Mouse (Mus musculus): ENCODE measurements around the gene Ptprm. TPM values are rescaled to one million over a fixed set of nuclear protein-coding genes. Genes with fewer than 3 reads are reported as not detected.

Gene Ptprm
- 10 to 100 TPM; 35.7 to 39.5 TPM for total RNA-seq (2021)
- long read RNA-seq, experiment 1, full-length matches to known transcripts = 7 of 14 reads
- long read RNA-seq, experiment 1, partial matches to known transcripts = 3 of 14 reads
- long read RNA-seq, experiment 1, other reads (novel, unspliced or antisense) = 4 of 14 reads
- long read RNA-seq, experiment 2, full-length matches to known transcripts = 1 of 7 reads
- long read RNA-seq, experiment 2, partial matches to known transcripts = 4 of 7 reads
- long read RNA-seq, experiment 2, other reads (novel, unspliced or antisense) = 2 of 7 reads

- DNase-seq (ENCODE audit: low spot score in 2 of 2) = peak; percentile 57 to 75
Measured at GRCm38 (mm10) chr17:67354451-67355011, at the start of gene Ptprm. Gene Ptprm (minus strand): TSS chr17:67354457.

GRCm38 (mm10) chr17:67396205-67396604, 41.9 kb upstream of the Ptprm start:
- DNase-seq (ENCODE audit: low spot score in 2 of 2) = peak in 1 of 2 experiments; percentile 5

DNA sequence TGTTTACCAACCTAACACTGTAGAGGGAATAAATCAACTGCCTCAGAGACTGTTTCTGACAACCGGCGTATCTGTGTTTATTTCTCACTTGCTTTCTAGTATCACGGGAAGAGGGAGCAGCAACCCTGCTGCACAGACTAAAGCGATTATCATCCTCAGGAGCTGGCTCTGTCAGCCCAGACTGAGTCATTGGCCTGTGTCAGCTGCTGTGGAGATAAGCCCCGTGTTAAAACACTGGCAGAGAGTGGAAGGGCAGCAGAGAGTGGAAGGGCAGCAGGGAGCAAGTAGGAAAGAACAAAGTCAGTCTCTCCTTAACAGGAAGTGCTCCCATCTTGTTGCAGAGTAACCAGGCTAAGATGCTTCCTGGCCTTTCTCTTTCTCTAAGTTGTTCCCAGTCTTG, 36.6 kb upstream of the Ptprm start:
- no peak for DNase-seq (ENCODE audit: low spot score in 2 of 2)

- no peak for DNase-seq (ENCODE audit: low spot score in 2 of 2)
Measured at GRCm38 (mm10) chr17:67388171-67388570, 33.9 kb upstream of the Ptprm start.

DNA sequence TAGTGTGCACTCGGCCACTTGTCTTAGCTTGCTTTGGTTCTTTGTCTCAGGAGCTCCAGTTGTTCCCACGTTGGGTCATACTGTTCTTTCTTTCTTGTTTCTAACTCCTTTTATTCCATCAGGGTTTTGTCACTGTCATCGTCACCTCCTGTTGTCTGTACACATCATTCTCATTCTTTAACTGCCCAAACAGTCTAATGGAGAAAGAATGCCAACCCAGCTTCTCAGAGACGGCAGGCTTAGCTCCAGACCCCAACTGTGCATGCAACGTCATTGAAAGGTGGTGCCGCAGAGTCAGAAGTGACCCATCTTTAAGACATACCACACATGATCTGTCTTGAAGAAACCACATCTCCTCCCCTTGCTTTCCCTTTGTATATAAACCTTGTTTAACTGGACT, 31.0 kb upstream of the Ptprm start:
- DNase-seq (ENCODE audit: low spot score in 2 of 2) = no peak

DNA sequence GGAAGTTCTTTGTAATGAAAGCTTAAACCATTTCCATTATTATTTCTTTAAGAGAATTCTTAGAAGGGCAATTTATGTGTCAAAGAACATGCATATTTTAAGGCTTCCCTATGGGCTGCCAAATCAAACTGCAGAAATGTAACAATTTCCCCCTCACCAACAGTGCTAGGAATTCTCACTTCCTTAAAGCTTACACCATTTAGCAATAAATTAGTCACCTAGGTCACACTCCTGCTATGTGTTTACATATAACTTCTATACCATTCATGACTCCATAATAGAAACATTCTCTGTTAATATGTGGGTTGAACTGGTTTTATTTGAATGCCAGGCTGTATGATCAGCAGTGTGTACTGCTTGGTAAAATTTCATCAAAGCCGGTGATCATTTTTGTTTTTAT, 29.4 kb upstream of the Ptprm start:
- DNase-seq (ENCODE audit: low spot score in 2 of 2) = no peak

- DNase-seq (ENCODE audit: low spot score in 2 of 2) = no peak
Measured at GRCm38 (mm10) chr17:67381618-67382017, 27.4 kb upstream of the Ptprm start.

GRCm38 (mm10) chr17:67367866-67368265, 13.6 kb upstream of the Ptprm start:
- no peak for DNase-seq (ENCODE audit: low spot score in 2 of 2)

DNA sequence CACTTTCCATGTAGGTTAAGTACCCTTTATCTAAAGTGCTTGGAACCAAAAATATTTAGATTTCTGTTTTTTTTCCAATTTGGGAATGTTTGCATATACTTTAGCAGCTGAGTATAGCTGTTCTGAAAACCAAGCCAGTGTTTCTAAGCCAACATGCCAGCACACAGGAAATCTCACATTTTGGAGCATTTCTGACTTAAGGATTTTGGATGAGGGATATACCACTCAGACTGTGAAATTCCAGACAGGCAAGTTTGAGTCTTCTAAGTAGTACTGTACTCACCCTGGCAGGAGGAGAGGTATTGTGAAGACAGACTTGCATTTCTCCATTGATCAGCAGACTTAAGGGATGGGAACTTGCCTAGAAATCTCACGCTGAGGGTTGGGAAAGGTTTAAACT, 10.2 kb upstream of the Ptprm start:
- DNase-seq (ENCODE audit: low spot score in 2 of 2) = no peak

DNA sequence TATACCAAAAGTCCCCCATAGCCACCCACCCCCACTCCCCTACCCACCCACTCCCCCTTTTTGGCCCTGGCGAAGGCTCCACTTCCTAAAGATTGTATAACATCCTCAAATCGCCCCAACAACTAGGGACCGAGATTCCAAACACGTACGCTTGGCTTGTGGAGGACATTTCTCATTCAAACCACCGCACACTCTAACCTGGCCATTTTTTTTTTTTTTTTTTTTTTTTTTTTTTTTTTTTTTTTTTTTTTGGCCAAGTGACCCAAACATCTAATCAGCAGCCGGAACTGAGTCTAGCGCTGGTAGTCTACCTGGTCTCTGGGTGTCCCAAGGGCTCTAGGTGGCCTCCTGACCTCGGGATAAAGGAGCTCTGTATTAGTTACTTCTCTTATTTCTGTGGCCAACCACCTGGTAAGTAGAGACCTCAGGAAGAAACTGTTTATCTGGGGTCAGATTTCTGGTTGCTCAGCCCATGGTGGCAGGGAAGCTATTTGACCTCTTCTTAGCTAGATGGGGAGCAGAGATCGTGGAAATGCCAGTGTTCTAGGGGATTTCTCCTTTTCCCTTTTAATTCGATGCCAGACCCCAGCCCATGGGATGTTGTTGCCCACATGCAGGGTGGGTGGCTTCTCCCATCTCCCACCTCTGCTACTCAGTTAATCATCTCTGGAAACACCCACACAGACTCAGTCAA, 9.3 kb upstream of the Ptprm start:
- no peak for DNase-seq (ENCODE audit: low spot score in 2 of 2)

DNA sequence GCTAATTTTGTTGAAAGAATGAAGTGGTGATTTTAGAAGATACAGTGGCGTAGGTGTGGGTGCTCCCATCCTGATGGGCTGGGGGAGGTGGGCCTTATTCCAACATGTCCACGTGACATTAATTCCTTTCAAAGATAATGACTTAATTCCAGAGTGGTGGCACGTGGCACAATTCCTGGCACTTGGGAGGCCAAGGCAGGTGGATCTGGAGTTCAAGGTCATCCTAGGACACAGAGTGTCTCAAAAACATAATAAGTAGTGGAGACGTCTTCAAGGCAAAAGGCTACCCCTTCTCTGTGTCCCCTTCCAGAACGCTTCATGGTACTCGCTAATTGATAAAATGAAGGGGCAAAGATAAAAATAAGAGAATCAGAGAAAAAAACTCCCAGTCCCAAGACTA, 7.9 kb upstream of the Ptprm start:
- DNase-seq (ENCODE audit: low spot score in 2 of 2) = no peak

- DNase-seq (ENCODE audit: low spot score in 2 of 2) = no peak
Measured at GRCm38 (mm10) chr17:67360606-67361005, 6.3 kb upstream of the Ptprm start.

DNA sequence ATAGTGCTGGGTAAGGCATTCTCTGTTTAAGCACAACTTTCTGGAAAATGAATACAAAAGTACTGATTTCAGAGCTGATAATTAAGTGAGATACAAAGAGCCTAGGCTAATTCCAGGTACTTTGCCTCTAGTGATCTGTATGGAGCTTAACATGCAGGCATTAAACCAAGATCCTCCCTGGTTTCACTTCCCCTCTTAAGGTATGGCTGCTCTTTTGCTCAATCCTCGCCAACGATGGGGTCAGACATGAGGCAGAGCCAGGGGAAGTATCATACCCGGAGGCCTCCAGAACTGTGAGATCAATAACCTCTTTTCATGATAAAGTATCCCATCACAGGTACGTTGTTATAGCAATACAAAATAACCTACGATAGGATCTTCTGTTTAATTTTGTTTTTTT, 5.3 kb upstream of the Ptprm start:
- DNase-seq (ENCODE audit: low spot score in 2 of 2) = no peak

DNA sequence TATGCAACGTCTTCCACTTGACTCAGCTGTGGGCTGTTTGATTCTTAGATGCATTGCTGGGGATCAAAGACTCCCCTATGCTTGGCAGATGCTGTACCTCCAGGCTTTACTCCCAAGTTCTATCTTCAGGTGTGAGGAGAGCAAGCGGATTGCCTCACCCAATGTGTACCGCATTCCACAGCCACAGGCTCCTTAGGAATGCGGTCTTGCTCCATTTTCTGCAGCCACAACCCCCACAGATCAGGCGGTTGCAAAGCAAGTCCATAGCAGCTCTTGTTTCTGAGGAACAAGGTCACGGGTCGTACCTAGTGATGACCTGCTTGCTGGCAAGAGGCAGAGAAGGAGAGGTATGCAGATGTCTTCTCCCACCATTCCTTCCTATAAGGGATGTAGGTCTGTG, 4.3 kb upstream of the Ptprm start:
- no peak for DNase-seq (ENCODE audit: low spot score in 2 of 2)

GRCm38 (mm10) chr17:67357191-67357590, 2.9 kb upstream of the Ptprm start:
- DNase-seq (ENCODE audit: low spot score in 2 of 2) = no peak

GRCm38 (mm10) chr17:67355251-67355650, 994 bp upstream of the Ptprm start:
- no peak for DNase-seq (ENCODE audit: low spot score in 2 of 2)

- DNase-seq (ENCODE audit: low spot score in 2 of 2) = peak; percentile 19 to 27
Measured at GRCm38 (mm10) chr17:67353796-67354450, 334 bp downstream of the Ptprm start.

DNA sequence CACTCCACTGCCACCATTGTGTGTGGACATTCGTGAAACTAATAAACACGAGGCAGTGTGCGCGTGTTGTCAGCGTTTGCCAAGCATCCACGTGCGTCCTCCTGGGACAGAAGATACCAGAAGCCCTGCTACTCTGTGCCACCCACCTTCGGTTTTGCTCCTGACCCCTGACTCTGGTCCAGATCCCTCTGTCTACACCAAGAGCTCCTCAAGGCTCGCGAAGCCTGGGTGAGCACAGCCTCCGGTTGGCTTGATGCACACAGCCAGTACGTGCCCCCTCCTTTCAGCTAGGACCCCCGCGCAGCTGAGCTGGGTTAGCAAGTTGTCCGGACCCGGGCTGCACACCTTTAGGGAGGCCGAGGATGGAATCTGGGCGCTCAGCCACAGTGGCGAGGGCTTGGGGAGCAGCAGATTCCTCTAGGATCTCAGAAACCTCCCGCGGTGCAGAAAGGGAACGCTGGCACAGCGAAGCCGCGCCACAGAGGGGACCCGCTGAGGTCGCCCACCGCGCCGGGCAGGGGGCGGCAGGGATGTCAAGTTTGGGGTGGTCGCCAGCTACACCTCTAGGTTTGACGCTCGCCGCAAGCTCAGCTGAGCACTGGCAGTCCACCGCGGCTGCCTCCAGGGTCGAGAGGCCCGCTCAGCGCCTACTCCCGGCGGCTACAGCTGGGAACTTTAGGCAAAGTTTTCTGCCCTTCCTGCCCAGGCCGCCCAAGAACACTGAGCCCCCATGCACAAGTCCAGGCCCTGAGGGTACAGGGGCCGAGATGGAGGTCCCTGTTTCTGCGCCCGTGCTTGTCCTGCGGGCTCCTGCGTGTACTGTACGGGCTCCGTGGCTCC, 1.1 kb downstream of the Ptprm start:
- DNase-seq (ENCODE audit: low spot score in 2 of 2) = peak in 1 of 2 experiments; percentile 27

GRCm38 (mm10) chr17:67351423-67351822, 2.8 kb downstream of the Ptprm start:
- no peak for DNase-seq (ENCODE audit: low spot score in 2 of 2)

GRCm38 (mm10) chr17:67350536-67350935, 3.7 kb downstream of the Ptprm start:
- no peak for DNase-seq (ENCODE audit: low spot score in 2 of 2)

DNA sequence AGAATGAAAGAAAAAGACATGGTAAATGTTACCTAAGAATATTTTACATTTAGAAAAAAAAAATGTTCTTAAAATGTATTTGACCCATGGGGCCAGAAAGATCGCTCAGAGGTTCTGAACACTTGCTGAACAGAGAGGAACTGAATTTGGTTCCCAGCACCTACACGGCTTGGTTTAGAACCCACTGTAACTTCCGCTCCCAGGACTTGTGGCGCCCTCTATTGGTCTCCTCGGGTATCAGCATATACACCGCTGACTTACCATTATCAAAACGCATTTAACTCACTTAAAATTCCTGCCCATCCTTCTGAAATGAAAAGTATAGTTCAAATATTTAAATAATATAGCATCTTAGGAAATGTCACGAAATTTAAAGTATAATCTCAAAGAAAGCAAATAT, 4.7 kb downstream of the Ptprm start:
- DNase-seq (ENCODE audit: low spot score in 2 of 2) = no peak
